Mouse (Mus musculus) small intestine, adult 2 months (tissue): ENCODE results near the gene Ankrd52.
"Not testable (repeated sequence)": the region's sequence is repeated elsewhere in the genome, so short reads cannot be mapped to it uniquely, and the experiment has no call there.

Experiments used
- CTCF ChIP-seq: fragments of 200-500 bp; IDR thresholded peaks from 2 replicates; pipeline ENCODE4 v1.5.1; 2012; ENCODE audit warnings: low read depth, mild to moderate bottlenecking, control low read depth, inconsistent platforms, low read length, moderate library complexity, mixed read lengths; ENCODE audit not compliant: insufficient replicate concordance, insufficient read length; ENCODE audit errors: extremely low read depth
- POLR2A ChIP-seq: fragments of 200-500 bp; IDR thresholded peaks from 2 replicates; pipeline ENCODE4 v1.6.1; 2012; ENCODE audit warnings: low read depth, mild to moderate bottlenecking, control low read depth, inconsistent platforms, low read length, moderate library complexity

DNA sequence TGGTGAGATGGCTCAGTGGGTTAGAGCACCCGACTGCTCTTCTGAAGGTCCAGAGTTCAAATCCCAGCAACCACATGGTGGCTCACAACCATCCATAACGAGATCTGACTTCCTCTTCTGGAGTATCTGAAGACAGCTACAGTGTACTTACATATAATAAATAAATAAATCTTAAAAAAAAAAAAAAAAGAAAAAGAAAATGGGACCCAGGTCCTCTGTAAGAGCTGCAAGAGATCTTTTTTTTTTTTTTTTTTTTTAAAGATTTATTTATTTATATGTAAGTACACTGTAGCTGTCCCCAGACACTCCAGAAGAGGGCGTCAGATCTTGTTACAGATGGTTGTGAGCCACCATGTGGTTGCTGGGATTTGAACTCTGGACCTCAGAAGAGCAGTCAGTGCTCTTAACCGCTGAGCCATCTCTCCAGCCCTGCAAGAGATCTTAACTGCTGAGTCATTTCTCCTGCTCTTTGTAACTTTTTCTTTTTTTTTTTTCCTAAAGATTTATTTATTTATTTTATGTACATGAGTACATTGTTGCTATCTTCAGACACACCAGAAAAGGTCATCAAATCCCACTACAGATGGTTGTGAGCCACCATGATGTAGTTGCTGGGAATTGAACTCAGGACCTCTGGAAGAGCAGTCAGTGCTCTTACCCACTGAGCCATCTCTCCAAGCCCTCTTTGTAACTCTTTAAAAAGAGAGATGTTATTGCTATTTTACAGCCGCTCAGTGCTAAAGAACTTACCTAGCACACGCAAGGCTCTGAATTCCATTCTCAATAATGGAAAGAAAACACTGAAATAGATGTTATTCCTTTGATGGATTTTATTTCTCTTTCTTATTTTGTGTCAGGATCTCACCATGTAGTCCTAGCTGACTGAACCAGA, 44.3 kb upstream of the Ankrd52 start:
- TF ChIP-seq CTCF, POLR2A: not testable (repeated sequence)
